Mouse (Mus musculus) adipocyte (in vitro differentiated cells): ENCODE measurements around the gene Btbd9.

Experiments used
- DNase-seq: peaks from one replicate; pipeline ENCODE4 v3.0.0-alpha.2; 2016; ENCODE audit warnings: low spot score

Gene Btbd9

DNA sequence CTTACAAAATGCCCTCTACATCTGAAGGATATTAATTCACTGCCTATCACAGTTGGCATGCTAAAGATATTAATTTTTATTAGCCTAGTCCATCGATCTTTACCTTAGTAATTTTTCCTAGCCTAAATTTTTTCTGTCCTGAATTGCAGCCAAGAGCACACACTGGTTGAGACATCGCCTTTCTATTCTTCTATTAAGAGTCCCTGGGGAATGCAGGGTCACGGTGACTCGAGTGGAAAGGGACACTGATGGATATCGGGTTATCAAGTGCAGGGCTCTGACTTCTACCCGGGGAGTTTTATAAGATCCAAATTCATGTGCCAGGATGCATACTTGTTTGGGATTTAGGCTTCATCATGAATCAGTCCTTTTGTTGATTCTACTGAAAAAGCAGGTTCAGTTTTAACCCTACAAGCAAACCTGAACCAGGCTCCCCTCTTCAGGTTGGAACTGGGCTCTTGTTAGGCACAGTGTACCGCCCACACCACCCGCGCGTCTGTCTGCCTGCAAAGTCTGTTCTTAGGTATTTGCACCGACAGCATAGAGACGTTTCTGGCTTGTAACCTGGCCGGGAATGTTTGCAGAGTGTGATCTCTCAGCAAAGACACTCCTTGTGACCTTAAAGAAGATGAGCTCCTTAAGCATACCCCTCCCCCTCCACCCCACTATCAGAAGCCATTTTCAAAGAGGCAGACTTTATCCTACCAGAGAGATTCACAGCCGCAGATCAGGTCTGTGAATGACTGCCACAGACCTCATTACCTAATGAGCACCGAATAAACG, 297.5 kb downstream of the Btbd9 start:
- DNase-seq = peak; percentile 69

DNA sequence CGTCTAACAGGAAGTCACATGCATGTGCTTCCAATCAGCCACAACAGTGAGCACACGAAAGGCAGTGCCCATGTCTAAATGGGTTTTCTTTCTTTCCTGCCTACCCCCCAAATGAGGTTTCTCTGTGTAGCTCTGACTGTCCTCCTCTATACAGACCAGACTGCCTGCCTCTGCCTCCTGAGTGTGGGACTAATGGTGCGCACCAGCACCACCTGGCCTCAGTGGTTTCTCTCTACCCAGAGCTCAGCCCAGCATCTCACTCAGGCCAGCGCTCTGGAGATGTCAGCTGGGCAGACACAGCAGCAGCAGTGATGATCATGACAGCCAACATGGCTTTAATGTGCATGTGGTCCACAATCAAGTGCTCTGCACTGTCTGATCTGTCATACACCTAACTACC, 299.8 kb downstream of the Btbd9 start:
- no peak for DNase-seq

DNA sequence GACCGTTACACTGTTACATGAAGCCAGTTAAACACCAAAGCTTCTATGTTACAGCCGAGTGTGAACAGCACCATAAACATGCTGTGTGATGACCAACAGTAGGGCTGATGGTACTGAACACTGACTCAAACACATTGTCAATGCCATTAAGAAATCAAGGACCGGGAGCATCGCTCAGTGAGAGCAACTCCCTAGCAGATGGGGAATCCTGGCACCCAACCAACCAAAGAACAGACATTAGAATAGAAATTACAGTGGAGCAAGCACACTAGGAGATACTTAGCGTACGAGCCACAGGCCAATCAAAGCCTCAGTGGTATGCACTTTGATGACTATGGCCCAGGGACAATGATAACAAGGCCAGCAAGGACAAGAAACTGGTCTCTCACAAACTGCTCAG, 303.5 kb downstream of the Btbd9 start:
- DNase-seq = no peak

DNA sequence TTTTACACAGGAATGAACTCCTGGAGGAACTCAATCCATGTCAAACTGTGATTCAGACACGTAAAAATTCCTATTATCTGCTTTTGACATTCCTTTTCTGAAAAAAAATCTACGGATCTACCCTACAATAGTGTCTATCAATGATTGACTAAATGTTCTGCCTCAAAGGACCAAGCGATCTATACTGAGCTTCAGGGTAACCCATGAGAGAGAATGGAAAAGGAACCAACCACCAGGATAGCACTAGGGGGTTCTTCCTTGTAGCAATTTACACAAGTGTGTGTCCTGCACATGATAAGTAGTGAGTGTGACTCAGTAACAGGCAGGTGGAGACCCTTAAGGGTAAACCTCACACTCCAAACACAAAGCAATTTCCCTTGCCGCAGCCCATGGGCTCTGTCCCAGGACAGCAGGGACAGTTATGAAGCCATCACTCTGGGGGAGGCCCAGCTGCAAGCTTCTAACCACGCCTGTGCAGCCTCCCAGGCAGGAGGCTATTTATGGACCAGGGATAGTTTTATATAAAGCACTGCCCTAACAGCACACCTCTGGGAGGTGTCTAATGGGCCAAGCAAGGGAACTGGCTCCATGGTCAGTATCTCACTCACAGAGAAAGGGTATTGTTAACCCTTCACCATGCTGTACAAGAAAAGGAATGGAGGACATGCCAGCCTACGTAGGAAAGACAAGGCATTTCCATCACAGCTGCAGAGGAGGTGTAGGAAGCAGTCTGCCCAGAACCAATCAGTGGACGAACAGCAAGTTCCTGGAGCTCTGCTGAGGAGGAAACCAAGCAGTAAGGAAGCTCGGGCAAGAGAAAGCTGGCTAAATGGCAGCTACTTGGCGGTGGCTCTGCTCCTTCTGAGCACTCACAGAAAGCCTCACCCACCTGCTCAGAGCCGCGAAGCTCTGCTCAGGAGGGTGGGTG, 306.9 kb downstream of the Btbd9 start:
- no peak for DNase-seq

DNA sequence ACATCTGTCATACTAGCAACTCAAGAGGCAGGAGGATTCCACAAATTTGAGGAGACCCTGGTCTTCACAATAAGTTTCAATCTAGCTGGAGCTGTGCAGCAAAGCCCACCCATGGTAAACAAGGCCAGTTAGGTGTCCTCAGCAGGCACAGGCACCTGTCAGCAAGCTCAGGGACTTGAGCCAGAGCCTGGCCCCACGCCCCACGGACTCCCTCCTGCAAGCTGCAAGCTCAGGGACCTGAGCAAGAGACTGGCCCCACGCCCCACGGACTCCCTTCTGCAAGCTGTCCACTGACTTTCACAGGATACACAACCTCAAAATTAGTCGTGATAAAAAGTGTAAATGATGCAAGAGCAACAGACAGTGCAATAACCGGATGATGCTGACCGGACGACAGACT, 307.8 kb downstream of the Btbd9 start:
- no peak for DNase-seq

DNA sequence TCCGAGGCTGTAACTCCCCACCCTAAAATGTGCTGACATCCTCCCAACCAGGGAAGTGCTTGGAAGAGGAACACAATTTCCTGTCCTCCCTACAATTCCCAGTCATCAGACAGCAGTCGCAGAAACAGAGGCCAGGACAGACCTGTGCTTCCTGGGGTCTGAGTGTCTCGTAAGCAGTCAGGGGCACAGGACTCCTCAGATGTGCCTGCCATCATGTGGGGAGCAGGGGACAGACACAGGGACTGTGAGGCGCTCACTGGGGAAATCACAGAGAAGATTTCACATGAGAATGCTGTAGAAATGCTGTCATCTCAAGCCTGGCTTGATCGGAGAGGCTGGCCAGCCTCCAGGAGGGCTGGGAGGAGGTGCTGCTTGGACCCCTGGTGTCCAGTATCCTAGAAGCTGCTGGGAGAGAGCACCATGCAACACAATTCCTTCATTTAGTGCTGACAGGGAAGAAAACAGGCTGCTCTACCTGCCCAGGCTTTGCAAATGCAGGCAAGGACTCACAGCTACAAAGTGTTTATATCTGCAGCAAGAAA, 308.8 kb downstream of the Btbd9 start:
- DNase-seq = peak; percentile 24

DNA sequence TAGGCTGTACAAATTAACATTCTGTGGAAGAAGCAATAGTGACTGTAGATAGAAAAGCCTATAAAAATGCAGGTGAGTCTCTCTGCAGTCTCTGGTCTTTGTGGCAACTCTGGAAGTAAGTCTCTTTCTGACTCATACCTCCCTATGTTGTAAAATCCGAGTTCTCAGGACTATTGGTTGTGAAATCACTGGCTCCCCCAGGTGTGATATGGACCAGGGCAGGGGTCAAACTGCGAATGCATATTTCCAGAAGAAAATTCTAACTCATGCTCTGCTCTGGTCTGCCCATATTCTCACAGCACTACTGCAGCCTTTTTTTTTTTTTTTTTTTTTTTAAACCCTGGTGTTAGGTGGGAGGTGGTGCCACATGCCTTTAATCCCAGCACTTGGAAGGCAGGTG, 312.8 kb downstream of the Btbd9 start:
- DNase-seq = no peak

DNA sequence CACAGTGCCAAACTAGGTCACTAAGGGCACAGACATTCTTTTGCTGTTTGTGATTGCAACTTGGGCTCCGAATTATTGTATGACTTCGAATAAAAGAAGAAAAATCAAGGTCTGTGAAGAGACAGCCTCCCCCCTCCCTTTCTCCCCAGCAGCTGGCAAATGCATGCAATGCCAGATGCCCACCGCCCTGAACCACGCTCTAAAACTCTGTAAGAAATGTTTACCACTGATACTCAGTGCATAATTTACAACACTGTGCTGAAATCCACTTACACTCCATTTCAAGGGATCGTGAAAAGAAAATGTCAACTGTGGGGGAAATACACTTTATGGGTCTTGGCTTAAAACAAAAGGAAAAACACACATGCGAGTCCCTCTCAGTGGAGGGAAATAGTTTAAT, 313.3 kb downstream of the Btbd9 start:
- no peak for DNase-seq

DNA sequence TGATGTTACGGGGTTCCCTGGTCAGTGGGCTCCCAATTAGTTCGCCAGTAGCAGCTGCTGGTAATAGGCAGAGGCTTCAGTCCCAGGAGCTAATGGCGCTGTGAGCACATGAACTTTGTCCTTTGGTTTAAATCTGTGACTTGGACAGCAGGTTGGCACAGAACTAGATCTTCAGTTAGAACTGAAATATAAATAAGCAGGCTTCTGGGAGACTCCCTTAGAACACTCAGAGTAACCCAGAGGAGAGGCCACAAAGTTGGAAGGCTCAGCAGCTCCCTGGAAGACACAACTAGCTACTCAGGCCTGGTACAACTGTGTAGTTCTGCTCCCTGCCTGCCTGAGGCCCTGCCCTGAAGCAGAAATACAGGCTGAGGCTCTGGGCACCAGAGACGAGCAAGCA, 313.8 kb downstream of the Btbd9 start:
- peak; percentile 92 for DNase-seq

DNA sequence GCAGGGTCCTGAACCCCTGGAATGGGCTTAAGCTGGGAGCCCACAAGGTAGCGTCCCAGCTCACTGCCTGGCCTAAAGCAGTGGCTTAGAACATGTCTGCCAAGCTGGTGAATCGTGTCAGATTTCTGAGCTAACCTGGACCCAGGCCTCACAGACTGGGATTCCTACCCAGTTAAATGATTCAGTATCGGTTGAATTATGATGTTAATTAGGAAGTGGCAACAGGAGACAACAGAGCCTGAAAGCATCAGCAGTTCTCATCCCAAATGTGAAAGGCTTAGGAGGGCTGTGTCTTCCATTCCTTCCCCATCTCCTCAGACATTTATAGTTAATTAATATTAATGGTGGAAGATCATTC, 314.3 kb downstream of the Btbd9 start:
- DNase-seq = peak; percentile 10

DNA sequence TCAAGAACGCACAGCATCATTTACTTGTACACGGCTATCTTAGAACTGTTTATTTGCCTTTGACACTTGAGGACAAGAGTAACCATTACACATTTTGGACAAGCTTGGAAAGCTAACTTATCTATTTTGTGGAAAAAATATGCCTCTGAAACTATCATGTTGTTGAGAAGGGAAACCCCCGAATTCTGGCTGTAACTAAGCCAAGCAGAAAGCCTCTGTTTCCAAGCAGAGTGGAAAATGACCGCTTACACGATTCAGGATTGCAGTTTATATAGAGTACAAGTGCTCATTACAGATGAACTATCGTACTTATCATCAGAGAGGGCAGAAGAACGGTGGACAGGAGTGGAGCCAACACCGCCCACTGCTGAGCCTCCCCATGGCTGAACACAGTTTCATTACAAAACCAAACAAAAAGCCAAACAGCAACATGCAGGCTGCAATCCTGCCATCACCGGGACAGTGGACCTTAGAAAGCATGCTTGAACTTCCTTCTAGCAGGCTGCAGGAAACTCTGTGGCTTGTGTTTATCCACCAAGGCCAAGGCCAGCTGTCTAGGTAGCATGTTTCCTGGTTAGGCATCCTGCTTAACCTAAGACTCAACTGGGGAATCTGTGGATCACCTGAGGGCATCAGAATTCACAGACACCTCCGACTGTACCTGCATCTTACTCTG, 314.8 kb downstream of the Btbd9 start:
- DNase-seq = peak; percentile 29

DNA sequence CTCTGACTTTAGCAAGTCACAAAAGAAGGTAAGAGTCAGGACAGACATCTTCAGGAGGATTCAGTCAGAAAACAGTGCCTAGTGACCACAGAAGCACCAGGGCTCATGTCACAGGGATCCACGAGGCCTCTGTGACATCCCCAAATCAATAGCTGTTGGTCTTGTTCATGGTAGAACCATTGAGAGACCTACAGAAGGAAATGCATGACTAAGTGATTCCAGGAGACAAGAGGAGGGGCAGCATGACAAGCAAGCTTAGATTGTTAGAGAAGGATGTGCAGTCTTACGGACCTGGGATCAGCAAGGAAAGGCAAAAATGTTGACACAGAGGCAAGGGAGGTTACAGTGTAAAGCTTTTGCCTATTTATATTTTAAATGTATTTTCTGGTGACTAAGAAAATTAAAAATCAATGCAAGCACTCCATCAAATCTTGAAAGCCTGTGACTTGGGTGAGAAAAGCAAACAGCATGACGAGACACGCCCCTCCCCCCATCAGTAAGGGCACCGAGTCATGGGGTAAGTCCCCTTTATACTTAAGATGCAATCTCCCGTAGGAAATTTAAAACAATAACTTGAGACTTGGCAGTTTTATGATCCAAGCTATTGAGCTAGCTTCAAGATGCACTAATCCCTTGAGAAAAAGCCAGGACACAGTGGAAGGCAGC, 315.5 kb downstream of the Btbd9 start:
- no peak for DNase-seq

DNA sequence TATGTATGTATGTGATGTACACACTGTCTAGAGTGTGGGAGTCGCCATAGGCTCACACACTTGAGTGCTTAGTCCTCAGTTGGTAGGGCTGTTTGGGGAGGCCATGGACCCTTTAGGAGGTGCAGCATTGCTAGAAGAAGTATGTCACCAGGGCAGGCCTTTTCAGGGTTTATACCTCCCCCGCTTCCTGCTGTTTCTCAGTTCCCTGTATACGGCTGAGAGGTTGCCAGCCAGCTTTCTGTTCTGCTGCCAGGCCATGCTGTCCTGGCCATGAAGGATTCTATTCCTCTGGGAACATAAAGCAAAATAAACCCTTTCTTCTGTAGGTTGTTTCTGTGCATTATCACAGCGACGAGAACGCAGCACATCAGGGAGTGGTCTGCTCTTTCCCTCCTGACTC, 316.4 kb downstream of the Btbd9 start:
- DNase-seq = peak; percentile 17

DNA sequence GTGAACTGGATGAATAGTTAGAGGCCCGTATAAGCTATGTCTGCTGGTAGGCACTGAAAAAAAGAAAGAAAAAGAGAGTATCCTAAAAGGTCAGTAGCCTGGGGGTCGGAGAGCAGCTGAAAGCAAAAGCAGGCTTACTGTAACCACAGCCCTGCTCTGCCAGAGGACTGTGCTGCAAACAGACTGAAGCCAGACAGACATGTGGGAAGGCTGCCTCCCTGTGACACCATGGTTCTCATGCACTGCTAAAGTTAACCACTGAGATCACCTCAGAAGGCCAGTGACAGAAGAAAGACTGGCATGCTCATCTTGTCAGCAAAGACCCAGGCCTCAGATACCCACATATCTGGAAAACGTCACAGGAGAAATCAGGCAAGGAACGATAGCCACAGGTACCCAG, 317.8 kb downstream of the Btbd9 start:
- DNase-seq = peak; percentile 77

DNA sequence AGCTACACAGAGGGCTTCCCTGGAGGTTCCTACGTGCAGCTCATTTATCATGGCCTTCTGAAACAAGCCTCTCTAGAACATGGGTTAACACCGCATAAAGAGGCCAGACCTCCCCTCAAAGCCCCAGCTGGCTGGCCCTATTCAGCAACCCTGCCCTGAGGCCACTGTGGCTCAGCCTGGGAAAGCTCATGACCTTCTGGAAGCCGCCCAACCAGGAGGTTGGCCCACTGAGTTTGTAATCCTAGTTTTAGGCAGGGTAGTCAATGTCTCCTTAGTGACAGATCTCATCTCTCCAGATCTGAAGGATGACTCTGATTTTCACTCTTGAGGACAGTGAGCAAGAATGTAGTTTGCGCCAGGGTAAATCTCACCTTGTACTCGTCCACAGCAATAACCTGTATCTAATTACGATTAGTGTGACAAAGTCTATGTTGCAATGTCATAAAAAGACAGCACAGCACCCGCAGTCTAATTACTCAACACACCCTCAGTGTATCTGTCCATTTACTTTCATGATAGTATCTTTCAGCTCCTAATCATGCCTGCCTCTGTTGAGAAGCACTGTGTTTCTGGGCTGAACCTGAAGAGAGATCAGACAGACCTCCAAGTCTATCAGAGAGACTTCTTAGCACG, 320.2 kb downstream of the Btbd9 start:
- peak; percentile 69 for DNase-seq

DNA sequence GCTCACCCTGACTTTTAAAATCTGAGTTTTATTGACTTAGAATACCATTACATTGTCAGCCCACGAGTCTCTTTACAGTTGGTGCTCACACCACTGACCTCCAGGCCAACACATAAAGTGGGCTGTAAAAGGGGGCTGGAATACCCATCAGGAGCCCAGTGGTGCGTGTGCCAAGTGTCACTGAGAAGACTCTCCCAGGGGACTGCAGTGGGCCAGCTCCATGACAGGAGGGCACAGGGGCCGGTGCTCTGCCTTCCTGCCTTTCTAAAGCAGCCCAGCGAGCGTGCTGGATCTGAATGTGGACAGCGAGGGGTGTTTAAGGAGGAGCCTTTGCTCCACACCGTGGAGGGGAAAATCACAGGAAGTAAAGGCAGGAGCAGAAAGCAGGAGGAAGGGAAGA, 322.4 kb downstream of the Btbd9 start:
- no peak for DNase-seq

DNA sequence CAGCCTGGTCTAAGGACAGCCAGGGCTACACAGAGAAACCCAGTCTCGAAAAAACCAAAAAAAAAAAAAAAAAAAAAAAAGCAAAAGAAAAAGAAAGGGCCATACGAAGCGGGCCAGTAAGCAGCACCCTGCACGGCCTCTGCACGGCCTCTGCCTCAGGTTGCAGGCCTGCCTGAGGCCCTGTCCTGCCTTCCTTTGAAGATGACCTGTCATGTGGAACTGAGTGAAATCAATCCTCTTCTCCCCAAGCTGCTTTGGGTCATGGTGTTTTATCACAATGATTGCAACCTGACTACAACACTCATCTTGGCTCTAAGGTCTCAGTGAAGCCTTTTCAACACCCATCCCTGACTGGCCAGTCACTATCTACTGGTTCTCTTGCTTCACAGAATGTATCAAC, 323.3 kb downstream of the Btbd9 start:
- no peak for DNase-seq

DNA sequence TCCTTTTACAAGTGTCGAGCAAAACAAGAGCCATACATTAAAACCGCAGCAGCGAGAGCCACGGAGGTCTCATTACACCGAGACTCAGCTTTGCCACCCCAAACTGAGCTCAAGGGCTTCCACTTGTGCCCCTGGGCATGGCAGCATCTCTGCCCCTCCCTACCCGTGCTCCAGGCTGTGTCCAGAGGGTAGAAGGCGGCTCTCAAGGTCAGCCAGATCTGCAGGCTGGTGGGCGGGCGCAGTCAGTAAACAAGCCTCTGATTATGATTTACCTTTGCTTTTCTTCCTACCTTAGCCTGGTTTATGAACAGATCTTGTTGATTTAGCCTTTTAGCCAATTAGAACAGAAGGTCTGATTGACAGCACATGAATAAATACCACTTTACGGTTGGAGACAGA, 331.0 kb downstream of the Btbd9 start:
- no peak for DNase-seq

DNA sequence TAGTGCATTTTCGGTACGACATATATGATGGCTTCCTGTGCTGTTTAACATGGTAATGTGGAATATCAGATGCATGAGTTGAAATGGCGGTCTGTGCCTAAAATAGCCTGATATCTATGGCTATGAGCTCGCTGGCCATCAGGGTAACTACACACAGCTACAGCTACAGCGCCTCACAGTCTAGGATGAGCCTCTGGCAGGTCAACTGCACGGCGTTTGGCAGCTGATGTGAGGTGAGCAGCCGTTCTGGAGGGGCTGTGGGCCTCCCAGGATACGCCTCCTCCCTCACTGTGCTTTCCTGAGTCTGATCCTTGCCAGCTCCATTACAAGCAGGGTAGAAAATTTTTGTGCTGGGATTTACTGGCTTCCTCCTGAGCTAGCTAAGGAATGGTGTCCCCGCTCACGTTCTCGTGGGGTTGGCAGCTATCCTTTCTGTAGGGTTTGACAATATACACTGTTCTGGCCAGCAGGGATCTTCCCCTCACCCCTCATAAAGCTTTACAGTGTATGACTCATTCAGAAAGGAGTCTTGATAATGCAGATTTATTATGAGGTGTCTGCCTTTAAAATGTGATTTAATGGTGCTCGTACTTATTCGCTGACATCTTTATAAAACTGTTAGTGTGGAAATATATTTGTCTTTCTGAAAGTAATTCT, 331.5 kb downstream of the Btbd9 start:
- DNase-seq = no peak

DNA sequence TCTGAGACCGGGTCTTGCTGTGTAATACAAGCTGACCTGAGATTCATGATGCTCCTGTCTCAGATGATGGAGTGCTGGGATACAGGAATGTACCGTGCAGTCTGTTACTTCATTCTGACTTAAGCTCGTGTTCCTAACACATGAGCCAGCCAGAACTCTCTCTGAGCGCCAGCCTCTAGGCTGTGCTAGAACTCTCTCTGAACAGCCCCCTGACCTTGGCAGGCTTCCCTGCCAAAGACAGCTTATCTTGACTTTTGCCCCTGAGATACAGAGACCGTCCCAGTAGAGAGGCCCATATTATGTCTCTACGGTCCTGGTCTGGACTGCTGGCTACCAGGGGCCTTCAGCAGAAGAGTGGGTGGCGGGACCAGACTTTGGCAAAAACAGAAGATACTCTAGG, 332.7 kb downstream of the Btbd9 start:
- peak; percentile 50 for DNase-seq

DNA sequence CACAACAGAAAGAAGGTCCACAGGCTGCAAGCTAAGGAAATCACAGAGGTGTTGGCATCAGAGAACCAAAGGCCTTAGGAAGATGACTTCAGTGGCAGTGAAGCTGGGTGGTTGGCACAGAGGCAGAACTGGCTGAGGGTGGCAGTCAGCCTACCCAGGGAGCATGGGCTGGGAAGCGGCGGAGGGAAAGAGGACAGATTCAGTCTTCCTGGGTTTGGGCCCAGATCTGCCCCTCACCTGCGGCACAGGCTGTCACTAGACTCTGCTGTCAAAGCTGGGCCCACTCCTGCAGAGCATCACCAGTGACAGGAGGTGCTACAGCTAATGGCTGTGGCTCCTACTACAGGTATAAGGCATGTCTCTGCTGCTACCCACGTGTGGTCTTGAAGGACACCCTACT, 333.6 kb downstream of the Btbd9 start:
- no peak for DNase-seq
